Mouse (Mus musculus) bone marrow, adult 2 months (tissue): ENCODE results near the gene Slfn5. TPM values are rescaled to one million over a fixed set of nuclear protein-coding genes. Genes with fewer than 3 reads are reported as not detected.
"Not testable (repeated sequence)": the region's sequence is repeated elsewhere in the genome, so short reads cannot be mapped to it uniquely, and the experiment has no call there.

ENCODE experiments used
- H3K27ac ChIP-seq: fragments of 200-500 bp; 2 replicates; pipeline ENCODE4 v1.5.1; 2012; ENCODE audit warnings: low read depth, mild to moderate bottlenecking, control low read depth, inconsistent platforms, low read length; ENCODE audit not compliant: control insufficient read depth, poor library complexity, insufficient read depth
- H3K4me1 ChIP-seq: fragments of 200-500 bp; 2 replicates; pipeline ENCODE4 v1.6.1; 2011; ENCODE audit warnings: low read length; ENCODE audit not compliant: control insufficient read depth, insufficient read depth
- H3K4me3 ChIP-seq: fragments of 200-500 bp; replicated peaks from 2 replicates; pipeline ENCODE3; 2011; ENCODE audit warnings: mild to moderate bottlenecking, low read depth, low read length, control low read depth; ENCODE audit not compliant: control insufficient read depth
- CTCF ChIP-seq: fragments of 200-500 bp; IDR thresholded peaks from 2 replicates; pipeline ENCODE4 v1.5.1; 2011; ENCODE audit warnings: low read length, control low read depth; ENCODE audit not compliant: control insufficient read depth, insufficient read depth
- POLR2A ChIP-seq: fragments of 200-500 bp; IDR thresholded peaks from 2 replicates; pipeline ENCODE4 v1.6.1; 2011; ENCODE audit warnings: low read depth, mild to moderate bottlenecking, control low read depth, low read length, borderline replicate concordance; ENCODE audit not compliant: control insufficient read depth
- WGBS: fragments of 180-500 bp; shearing (Covaris S2); methylation state at CpG from one replicate; pipeline ENCODE4 v1.1.7; 2018; 5-methylcytosine and 5-hydroxymethylcytosine counted together
- polyA plus RNA-seq: library from polyadenylated mRNA; stranded (reverse); fragments of >200 nt; gene quantifications from 2 replicates; pipeline ENCODE4 v1.2.4, GENCODE M21; 2011; ENCODE audit warnings: low replicate concordance; ENCODE audit not compliant: missing spikeins, insufficient read depth, insufficient read length

The Slfn5 gene
- polyA plus RNA-seq, 1 experiment = 17.1 TPM

GRCm38 (mm10) chr11:82987621-82988020, 36.5 kb downstream of the Slfn5 start:
- H3K4me1 ChIP-seq = peaks cover 2% of the 10 kb centered on the region
- no peak overlapping the region for H3K27ac ChIP-seq
- TF ChIP-seq CTCF (no peak), POLR2A (no peak)
- H3K4me3 ChIP-seq = no peak overlapping the region
- 77% methylated on average over 6 of the region's 6 CpGs for WGBS

- TF ChIP-seq CTCF (no peak), POLR2A (no peak)
- Histone ChIP-seq H3K4me3 (no peak overlapping the region), H3K27ac (no peak overlapping the region), H3K4me1 (peaks cover 2% of the 10 kb centered on the region)
- 50% methylated on average over 12 of the region's 12 CpGs for WGBS
Observed at GRCm38 (mm10) chr11:82989357-82989756, 38.2 kb downstream of the Slfn5 start.

- H3K4me3 ChIP-seq = peak overlapping the region; percentile 73
- not testable (repeated sequence) for H3K27ac ChIP-seq, H3K4me1 ChIP-seq
- 8% methylated on average over 19 of the region's 19 CpGs for WGBS
Observed at GRCm38 (mm10) chr11:82990612-82991385, 39.6 kb downstream of the Slfn5 start.

GRCm38 (mm10) chr11:82991469-82992166, 40.5 kb downstream of the Slfn5 start, which contains the start of gene Slfn9:
Gene Slfn9, minus strand, starts transcription at chr11:82991830.
- H3K4me1 ChIP-seq = no peaks in the 10 kb centered on the region; the same call in 1 of the 2 replicates
- TF ChIP-seq CTCF (no peak), POLR2A (no peak)
- WGBS = under 1% methylated on average over 14 of the region's 14 CpGs

GRCm38 (mm10) chr11:83013356-83013755, 62.2 kb downstream of the Slfn5 start:
- TF ChIP-seq POLR2A = no peak
- 82% methylated on average over 1 of the region's 1 CpGs for WGBS
- Histone ChIP-seq H3K27ac (no peak overlapping the region), H3K4me3 (no peak overlapping the region), H3K4me1 (no peaks in the 10 kb centered on the region; the same call in 1 of the 2 replicates)

More at GRCm38 (mm10) chr11:82991469-82992166, 40.5 kb downstream of the Slfn5 start, which contains the start of gene Slfn9:
- peak within 1 kb of the TSS; percentile 16; the same call in 1 of the 2 replicates for H3K27ac ChIP-seq
- peak within 1 kb of the TSS; percentile 73 for H3K4me3 ChIP-seq

Other genes starting within 250 kb of the Slfn5 start
- gene Cct6b, start 187.0 kb upstream of the Slfn5 start, polyA plus RNA-seq = not detected in 2 replicates
- gene Zfp830, start 187.0 kb upstream of the Slfn5 start, polyA plus RNA-seq = 22.2 and 26.4 TPM in 2 replicates
- 6.4 and 17.6 TPM in 2 replicates for gene Lig3, start 170.2 kb upstream of the Slfn5 start, polyA plus RNA-seq
- 21.5 and 23.8 TPM in 2 replicates for gene Rffl, start 80.1 kb upstream of the Slfn5 start, polyA plus RNA-seq
- gene Rad51d, start 60.7 kb upstream of the Slfn5 start, polyA plus RNA-seq = 4.4 and 9.8 TPM in 2 replicates
- not detected in 2 replicates for gene Fndc8, start 59.2 kb upstream of the Slfn5 start, polyA plus RNA-seq
- 24.9 and 33.6 TPM in 2 replicates for gene Nle1, start 42.9 kb upstream of the Slfn5 start, polyA plus RNA-seq
- gene Unc45b, start 40.8 kb upstream of the Slfn5 start, polyA plus RNA-seq = 2.4 and 2.5 TPM in 2 replicates
- 3.2 and 3.7 TPM in 2 replicates for gene Slfn9, start 40.5 kb downstream of the Slfn5 start, polyA plus RNA-seq
- gene Slfn8, start 69.5 kb downstream of the Slfn5 start, polyA plus RNA-seq = 6.5 and 13.7 TPM in 2 replicates
- 101 and 262 TPM in 2 replicates for gene Slfn2, start 113.8 kb downstream of the Slfn5 start, polyA plus RNA-seq
- gene Slfn1, start 165.5 kb downstream of the Slfn5 start, polyA plus RNA-seq = 12.4 and 57.6 TPM in 2 replicates
- 20.7 and 100.0 TPM in 2 replicates for gene Slfn4, start 223.8 kb downstream of the Slfn5 start, polyA plus RNA-seq
- 4.0 and 6.4 TPM in 2 replicates for gene Slfn3, start 240.0 kb downstream of the Slfn5 start, polyA plus RNA-seq